Mouse (Mus musculus) T-cell, adult 2 months (primary cell): ENCODE data around the gene Fut7.

Experiments
- DNase-seq: peaks from one replicate; pipeline ENCODE4 v3.0.0; 2022; ENCODE audit warnings: low spot score

Gene Fut7

DNA sequence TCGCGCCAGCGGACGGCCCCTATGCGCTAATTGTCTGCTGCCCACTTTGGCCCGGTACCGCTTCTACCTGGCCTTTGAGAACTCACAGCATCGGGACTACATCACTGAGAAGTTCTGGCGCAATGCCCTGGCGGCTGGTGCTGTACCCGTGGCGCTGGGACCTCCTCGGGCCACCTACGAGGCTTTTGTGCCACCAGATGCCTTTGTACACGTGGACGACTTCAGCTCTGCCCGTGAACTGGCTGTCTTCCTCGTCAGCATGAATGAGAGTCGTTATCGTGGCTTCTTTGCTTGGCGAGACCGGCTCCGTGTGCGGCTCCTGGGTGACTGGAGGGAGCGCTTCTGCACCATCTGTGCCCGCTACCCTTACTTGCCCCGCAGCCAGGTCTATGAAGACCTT lies 2.4 kb downstream of the Fut7 start:
- no peak for DNase-seq

DNA sequence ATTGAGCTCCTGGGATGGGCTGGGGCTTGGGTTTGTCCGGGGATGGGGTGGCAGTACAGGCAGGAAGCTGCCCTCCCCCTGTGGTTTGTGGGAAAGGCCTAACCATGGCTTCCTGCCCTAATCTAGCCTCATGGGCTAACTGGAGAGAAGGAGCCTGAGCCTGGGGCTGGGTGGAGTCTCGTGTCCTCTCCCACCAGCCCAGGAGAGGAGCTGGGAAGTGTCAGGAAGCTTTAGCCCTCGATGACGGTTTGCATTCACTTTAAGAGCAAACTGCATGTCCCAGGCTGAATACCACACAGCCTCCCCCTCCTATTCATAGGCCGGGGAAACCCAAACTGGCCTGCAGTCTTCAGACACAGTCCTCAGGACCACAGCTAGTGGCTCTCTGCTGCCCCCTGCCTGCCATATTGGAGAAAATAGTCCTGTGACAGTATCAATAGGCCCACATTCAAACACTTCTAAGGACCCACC lies 3.7 kb downstream of the Fut7 start:
- DNase-seq, result peak; percentile 63

- DNase-seq, result no peak
These were observed 4.2 kb downstream of the Fut7 start for GRCm38 (mm10) chr2:25427256-25427655.

DNA sequence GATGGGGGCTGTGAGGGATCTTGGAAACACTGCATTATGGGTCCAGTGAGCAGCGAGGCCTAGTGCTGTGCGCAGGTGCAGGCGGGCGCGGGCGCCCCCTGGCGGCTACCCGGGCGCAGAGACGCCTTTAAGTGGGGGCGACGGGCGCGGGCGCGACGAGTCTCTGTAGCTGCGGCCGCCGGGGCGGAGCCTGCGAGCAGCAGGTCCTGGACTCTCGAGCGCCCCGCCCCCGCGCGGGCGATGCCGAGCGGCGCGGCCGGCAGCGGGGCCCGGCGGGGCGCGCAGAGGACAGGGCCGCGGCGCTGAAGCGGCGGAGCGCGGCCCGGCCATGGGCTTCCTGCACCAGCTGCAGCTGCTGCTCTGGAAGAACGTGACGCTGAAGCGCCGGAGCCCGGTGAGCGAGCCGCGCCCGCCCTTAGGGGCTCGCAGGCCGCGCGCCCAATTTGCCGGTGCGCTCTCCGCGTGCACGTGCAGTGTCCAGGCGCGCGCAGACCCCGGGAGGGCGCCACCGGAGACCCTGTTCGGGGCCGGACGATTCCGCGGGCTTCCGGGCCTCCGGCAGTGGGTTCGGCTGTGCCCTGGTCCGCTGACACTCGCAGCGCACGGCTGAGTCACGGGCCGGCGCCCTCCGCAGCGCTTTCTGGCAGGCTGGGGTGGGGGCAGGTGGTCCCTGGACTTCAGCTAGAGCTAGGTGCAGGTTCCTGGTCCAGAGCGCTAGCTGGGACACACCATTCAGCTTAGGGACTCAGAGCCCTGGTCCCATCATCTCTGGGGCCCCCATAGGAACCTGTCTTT lies 5.6 kb downstream of the Fut7 start, which contains the start of gene Abca2:
Gene Abca2, plus strand, starts transcription at position 262 of the 795 bp plus-strand sequence.
- peak; percentile 94 for DNase-seq

DNA sequence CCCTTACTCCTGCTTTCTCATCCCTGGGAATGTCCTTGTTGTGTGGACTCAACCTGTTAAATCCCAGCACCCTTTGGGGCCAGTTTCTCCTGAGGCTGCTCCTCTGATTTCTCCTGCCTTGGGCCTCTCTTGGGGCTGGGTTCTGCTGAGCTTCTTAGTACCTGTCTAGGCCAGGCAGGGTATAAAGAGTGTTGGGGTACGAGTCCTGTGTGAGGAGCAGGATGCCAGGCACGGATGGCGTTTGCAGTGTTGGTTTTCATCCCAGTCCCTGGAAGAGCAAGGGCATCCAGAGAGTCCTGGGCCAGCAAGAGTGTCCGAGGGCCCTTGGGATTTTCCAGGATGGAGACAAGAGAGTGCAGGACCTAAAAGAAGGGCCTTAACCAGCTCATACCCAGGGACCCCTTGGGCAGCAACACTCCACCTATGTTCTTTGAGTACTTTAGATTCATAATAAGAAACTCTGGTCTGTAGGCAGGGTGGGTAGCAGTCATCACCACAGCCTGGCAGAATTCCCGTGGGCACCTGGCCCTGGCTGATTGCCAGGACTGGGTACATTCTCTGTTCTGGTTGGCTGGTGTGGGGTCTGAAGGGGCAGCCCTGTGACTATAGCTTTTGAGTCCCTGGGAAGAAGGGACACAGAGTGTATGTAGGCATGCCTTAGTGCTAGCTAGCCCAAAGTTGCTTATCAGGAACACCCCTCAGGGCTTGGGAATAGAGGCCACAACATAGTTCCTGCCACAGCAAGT lies 6.5 kb downstream of the Fut7 start:
- DNase-seq, result no peak

DNA sequence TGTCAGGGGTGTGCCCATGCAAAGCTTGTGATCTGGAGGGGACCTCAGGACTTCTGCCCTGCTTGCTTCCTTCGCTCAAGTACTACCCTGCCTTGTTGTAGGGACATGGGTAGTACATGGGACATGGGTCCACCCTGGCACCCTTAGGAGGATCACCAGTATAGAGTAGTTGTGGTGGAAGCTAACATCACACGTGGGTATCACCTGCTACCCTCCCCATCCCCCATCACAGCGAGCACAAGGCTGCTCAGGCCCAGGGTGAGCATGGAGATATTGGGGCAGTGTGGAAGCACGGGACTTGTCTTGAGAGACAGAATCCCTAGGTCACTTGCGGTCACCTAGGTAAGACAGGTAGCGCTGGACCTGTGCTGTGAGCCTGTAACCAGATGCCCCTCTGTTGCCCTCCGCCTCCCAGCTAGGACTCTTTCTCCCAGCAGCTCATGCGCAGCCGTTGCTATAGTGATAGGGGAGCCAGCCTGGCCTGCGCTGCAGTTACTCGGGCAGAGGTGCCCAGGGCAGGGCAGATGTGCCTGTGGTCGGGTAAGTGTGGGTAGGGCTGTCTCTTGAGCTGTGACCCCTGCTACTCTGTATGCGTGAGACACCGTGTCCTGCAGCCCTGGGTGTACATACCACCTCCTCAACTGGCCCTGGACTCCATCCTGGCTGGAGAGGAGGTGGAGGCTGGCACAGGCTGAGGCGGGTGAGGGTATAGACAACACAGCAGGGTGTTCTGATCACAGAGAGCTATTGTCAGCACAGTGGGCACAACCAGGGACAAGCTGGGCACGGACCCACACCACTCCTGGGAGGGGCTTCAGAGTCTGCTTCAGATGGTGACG lies 7.5 kb downstream of the Fut7 start:
- DNase-seq, result no peak

DNA sequence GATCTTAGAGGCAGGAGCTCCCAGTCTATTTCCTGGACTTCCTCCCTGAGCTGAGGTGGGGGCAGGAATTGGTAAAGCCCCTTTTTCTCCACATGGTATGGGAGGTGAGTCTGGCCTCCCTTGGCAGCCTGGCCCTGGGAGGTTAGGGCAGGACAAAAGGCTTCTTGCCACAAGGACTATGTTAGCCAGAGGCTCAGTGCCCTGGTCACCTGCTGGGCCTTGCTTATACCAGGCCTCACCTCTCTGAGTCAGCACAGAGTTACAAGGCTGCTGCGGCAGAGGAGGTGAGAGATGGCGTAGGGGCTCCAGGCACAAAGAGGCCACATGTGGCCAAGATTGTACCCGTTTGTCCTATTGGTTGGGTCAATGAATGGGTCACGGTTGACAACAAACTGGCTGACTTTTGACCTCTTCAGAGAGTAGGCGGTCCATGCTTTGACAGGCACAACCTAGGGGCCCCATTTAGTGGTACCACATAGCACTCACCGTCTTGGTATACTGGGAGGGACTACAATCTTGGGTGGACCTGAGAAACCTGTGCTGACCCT lies 8.3 kb downstream of the Fut7 start:
- no peak for DNase-seq

DNA sequence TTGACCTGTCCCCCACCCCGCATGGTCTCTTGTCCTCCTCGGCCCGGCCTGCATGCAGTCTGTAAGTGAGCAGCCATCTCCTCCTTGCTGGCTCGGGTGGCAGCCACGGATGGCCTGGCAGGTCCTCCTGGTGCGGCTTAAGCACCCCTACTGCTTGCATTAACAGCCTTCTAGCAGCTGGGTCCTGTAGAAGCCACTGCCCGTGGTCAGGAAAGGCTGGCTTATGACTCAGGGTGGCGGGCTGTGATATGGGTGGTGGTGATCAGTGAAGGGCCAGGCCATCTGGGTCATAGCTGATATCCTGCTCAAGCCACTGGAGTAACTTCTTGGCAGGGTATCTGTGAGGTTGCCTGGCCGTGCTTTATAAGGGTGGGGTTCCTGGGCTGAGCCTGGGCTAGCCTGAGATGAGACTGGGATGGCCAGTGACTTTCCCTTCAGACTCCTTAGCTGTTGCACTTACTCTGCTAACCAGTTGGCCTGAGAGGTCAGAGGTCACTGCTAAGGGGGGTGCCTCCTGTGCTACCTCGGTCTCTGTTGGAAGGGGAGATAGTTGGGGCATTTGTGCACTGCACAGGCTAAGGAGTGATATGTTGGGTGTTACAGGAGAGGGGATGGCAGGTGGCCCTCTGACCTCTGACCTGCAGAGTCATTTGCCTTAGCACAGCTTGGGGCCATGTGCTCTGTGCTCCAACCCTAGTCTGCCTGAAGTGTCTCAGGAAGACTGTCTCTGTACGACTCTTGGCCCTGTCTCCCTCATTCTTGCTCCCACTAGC lies 9.4 kb downstream of the Fut7 start:
- no peak for DNase-seq

- DNase-seq, result no peak
These were observed 10.0 kb downstream of the Fut7 start for GRCm38 (mm10) chr2:25433101-25433500.

GRCm38 (mm10) chr2:25434292-25434691 lies 11.2 kb downstream of the Fut7 start:
- DNase-seq, result no peak

GRCm38 (mm10) chr2:25436286-25436820 lies 13.3 kb downstream of the Fut7 start:
- DNase-seq, result no peak

GRCm38 (mm10) chr2:25441067-25441466 lies 18.0 kb downstream of the Fut7 start:
- DNase-seq, result no peak

DNA sequence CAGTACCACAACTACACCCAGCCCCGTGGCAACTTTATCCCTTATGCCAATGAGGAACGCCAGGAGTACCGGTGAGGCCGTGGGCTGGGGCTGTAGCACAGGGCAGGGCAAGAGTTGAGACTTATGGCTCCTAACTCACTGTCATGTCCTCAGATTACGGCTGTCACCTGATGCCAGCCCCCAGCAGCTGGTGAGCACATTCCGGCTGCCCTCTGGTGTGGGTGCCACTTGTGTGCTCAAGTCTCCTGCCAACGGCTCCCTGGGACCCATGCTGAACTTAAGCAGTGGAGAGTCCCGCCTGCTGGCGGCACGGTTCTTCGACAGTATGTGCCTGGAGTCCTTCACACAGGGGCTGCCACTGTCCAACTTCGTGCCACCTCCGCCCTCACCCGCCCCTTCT lies 19.6 kb downstream of the Fut7 start:
- no peak for DNase-seq

DNA sequence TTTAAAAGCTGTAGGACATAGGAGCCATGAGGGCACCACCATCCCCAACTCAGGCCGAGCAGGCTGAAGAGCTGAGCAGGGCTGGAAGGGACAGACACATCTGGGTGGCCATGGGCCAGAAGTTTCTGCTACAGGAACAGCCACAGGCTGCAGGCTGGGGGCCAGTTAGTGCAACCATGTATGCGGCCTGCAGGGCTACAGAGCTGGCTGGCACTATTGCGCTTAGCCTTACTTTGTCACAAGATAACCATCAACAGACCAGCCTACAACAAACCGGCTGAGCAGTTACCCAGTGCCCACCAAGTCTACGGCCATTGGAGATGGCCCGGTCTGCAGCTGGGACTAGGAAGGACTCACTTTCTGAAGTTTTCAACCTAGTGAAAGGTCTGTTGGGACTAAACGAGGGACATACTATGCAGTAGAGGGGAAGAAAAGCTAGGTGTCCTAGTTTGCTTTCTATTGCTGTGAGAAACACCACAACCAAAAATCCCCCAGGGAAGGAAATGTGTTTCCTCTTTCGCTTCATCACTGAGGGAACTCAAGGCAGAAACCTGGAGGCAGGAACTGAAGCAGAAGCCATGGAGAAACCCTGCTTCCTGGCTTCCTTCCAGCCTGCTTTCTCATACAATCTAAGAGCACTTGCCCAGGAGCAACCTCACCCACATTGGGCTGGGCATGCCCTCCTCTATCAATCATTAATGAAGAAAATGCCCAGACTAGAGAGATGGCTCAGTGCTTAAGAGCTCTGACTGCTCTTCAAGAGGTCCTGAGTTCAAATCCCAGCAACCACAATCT lies 28.0 kb downstream of the Fut7 start:
- no peak for DNase-seq

DNA sequence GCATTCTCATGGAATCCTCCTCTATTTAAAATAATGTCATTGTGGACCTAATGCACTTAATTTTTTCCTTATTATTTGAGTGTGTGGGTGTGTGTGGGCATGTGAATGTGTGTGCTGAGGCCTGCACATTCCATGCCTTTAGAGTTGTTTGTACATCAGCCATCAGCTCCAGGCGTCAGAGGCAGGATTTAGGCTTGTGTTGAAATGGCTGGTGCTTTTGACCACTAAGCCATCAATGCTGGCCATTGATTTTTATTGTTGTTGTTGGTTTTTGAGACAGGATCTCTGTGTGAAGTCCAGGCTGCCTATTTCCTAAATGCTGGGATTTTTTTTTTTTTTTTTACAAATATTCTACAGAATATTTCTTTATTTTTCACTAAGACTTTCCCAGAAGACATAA lies 29.9 kb downstream of the Fut7 start:
- no peak for DNase-seq

GRCm38 (mm10) chr2:25456205-25456953 lies 33.3 kb downstream of the Fut7 start, which contains the start of gene Clic3:
Gene Clic3, plus strand, starts transcription at chr2:25456838.
- no peak for DNase-seq

GRCm38 (mm10) chr2:25457022-25457896 lies 34.2 kb downstream of the Fut7 start:
- no peak for DNase-seq

- DNase-seq, result no peak
These were observed 35.8 kb downstream of the Fut7 start for GRCm38 (mm10) chr2:25458911-25459310.
